25 mouse cellular contexts compared by ENCODE assay signal in genomic region chr3:41373198-41373597, GRCm38 (mm10).
DNase-seq lines count a peak whose midpoint lies in the region; ATAC-seq and TF ChIP-seq lines count a peak whose summit lies in the region.
"Had no signal": no experiment of that assay in that cellular context is flagged by ENCODE, and none has a peak within 500 bp of the region (broad histone marks: within the 10 kb centered on the region; RNA-seq: fewer than 3 reads in every experiment).

No protein-coding gene starts in this region.

- peak overlapping the region; percentile 36; the same call in 1 of the 2 replicates for H3K27ac ChIP-seq in forebrain, embryonic 12.5 days
- H3K27ac ChIP-seq in forebrain, embryonic 16.5 days (ENCODE audit: low read length), result no peak overlapping the region
- H3K27ac ChIP-seq in kidney, embryonic 14.5 days (ENCODE audit: low read depth, low read length), result no peak overlapping the region
- 0 out of 2 replicates have a peak overlapping the region, but pooled peaks have one; percentile 8 for H3K27ac ChIP-seq in midbrain, embryonic 14.5 days (replicated peaks; ENCODE audit: low read depth, low read length)
- no peak overlapping the region for H3K27ac ChIP-seq in midbrain, embryonic 10.5 days (replicated peaks)
- H3K27ac ChIP-seq: embryonic facial prominence, embryonic 15.5 days; heart, adult 2 months; heart, embryonic 15.5 days; hindbrain, embryonic 10.5 days had no signal

- TF ChIP-seq CTCF in Patski (IDR thresholded peaks at IDR 0.05), result no peak

- 74% methylated on average over 5 of the region's 5 CpGs for WGBS in forebrain, embryonic 12.5 days
- WGBS in forebrain, embryonic 16.5 days, result 61% methylated on average over 5 of the region's 5 CpGs
- WGBS in kidney, embryonic 14.5 days, result 20% methylated on average over 5 of the region's 5 CpGs
- WGBS in midbrain, embryonic 14.5 days, result 79% methylated on average over 5 of the region's 5 CpGs
- 80% methylated on average over 5 of the region's 5 CpGs for WGBS in midbrain, embryonic 10.5 days

- H3K4me3 ChIP-seq in forebrain, embryonic 12.5 days (replicated peaks), result no peak overlapping the region
- no peak overlapping the region for H3K4me3 ChIP-seq in forebrain, embryonic 16.5 days (replicated peaks; ENCODE audit: low read length)
- no peak overlapping the region for H3K4me3 ChIP-seq in kidney, embryonic 14.5 days (ENCODE audit: low read length)
- no peak overlapping the region for H3K4me3 ChIP-seq in midbrain, embryonic 14.5 days (replicated peaks; ENCODE audit: low read depth, low read length)
- H3K4me3 ChIP-seq in midbrain, embryonic 10.5 days, result no peak overlapping the region
- H3K4me3 ChIP-seq: embryonic facial prominence, embryonic 15.5 days; erythroblast, embryonic 14.5 days; heart, adult 2 months; heart, embryonic 15.5 days; hindbrain, embryonic 10.5 days had no signal

- 0 out of 2 replicates have a peak, but pooled peaks cover 4% of the 10 kb centered on the region for H3K4me1 ChIP-seq in forebrain, embryonic 12.5 days
- peaks cover 16% of the 10 kb centered on the region for H3K4me1 ChIP-seq in forebrain, embryonic 16.5 days (replicated peaks; ENCODE audit: control insufficient read depth, insufficient read depth, low read length)
- no peaks in the 10 kb centered on the region for H3K4me1 ChIP-seq in kidney, embryonic 14.5 days (ENCODE audit: control insufficient read depth, insufficient read depth, low read length)
- peaks cover 12% of the 10 kb centered on the region for H3K4me1 ChIP-seq in midbrain, embryonic 14.5 days (ENCODE audit: control insufficient read depth, insufficient read depth, low read length)
- peaks cover 5% of the 10 kb centered on the region for H3K4me1 ChIP-seq in midbrain, embryonic 10.5 days

- in situ Hi-C loops in Patski (cut with MboI; ENCODE audit: low pct_unique_long_range_greater_than_20kb), result no loop called here

- CTCF ChIA-PET in Patski (lab: Charles Lee), result interaction anchor here (0.9 to 1.7 kb wide), 4 partner anchors 8 to 177 kb away, joined by 4 to 7 read pairs (median 4); no protein-coding TSS in a partner anchor

- no peak overlapping the region for H3K4me2 ChIP-seq in forebrain, embryonic 12.5 days
- no peak overlapping the region for H3K4me2 ChIP-seq in forebrain, embryonic 16.5 days (ENCODE audit: low read length)
- H3K4me2 ChIP-seq in kidney, embryonic 14.5 days (replicated peaks; ENCODE audit: low read depth, low read length), result no peak overlapping the region
- H3K4me2 ChIP-seq in midbrain, embryonic 14.5 days (ENCODE audit: low read length), result no peak overlapping the region
- H3K4me2 ChIP-seq: embryonic facial prominence, embryonic 15.5 days; heart, embryonic 11.5 days; heart, embryonic 15.5 days; hindbrain, embryonic 14.5 days had no signal

- no peak overlapping the region for H3K9ac ChIP-seq in forebrain, embryonic 12.5 days
- no peak overlapping the region for H3K9ac ChIP-seq in forebrain, embryonic 16.5 days (replicated peaks; ENCODE audit: low read depth, low read length)
- H3K9ac ChIP-seq in kidney, embryonic 14.5 days (ENCODE audit: low read depth, low read length), result no peak overlapping the region
- no peak overlapping the region for H3K9ac ChIP-seq in midbrain, embryonic 14.5 days (replicated peaks; ENCODE audit: low read length)
- H3K9ac ChIP-seq: embryonic facial prominence, embryonic 15.5 days; heart, embryonic 15.5 days; hindbrain, embryonic 14.5 days had no signal

- H3K27me3 ChIP-seq in forebrain, embryonic 12.5 days, result no peaks in the 10 kb centered on the region
- H3K27me3 ChIP-seq in forebrain, embryonic 16.5 days (replicated peaks; ENCODE audit: control insufficient read depth, insufficient read depth, low read length), result no peaks in the 10 kb centered on the region
- no peaks in the 10 kb centered on the region for H3K27me3 ChIP-seq in kidney, embryonic 14.5 days (ENCODE audit: control insufficient read depth, insufficient read depth, low read length)
- no peaks in the 10 kb centered on the region for H3K27me3 ChIP-seq in midbrain, embryonic 14.5 days (ENCODE audit: control insufficient read depth, insufficient read depth, low read length)
- no peaks in the 10 kb centered on the region for H3K27me3 ChIP-seq in midbrain, embryonic 10.5 days (ENCODE audit: low read depth, poor library complexity, severe bottlenecking)
- no peaks in the 10 kb centered on the region for H3K27me3 ChIP-seq in Patski
- H3K27me3 ChIP-seq: embryonic facial prominence, embryonic 15.5 days; heart, embryonic 15.5 days had no signal

- H3K9me3 ChIP-seq in forebrain, embryonic 12.5 days, result no peaks in the 10 kb centered on the region
- no peaks in the 10 kb centered on the region for H3K9me3 ChIP-seq in forebrain, embryonic 16.5 days (ENCODE audit: control insufficient read depth, low read length)
- no peaks in the 10 kb centered on the region for H3K9me3 ChIP-seq in kidney, embryonic 14.5 days (ENCODE audit: control insufficient read depth, low read length)
- H3K9me3 ChIP-seq in midbrain, embryonic 14.5 days (ENCODE audit: control insufficient read depth, low read length), result no peaks in the 10 kb centered on the region
- no peaks in the 10 kb centered on the region for H3K9me3 ChIP-seq in midbrain, embryonic 10.5 days (replicated peaks)
- H3K9me3 ChIP-seq: embryonic facial prominence, embryonic 15.5 days; G1E; heart, embryonic 15.5 days; hindbrain, embryonic 10.5 days had no signal

- POLR2A ChIA-PET in Patski (lab: Charles Lee), result interaction anchor here (1.0 kb wide), 1 partner anchor 136 kb away, joined by 3 read pairs; no protein-coding TSS in a partner anchor

- ATAC-seq in forebrain, embryonic 12.5 days (ENCODE audit: low FRiP score), result no peak
- no peak for ATAC-seq in forebrain, embryonic 16.5 days
- ATAC-seq in kidney, embryonic 14.5 days (ENCODE audit: low FRiP score, low TSS enrichment), result peak; percentile 80
- ATAC-seq in midbrain, embryonic 14.5 days (ENCODE audit: low FRiP score, low TSS enrichment), result no peak
- ATAC-seq in Patski, result peak; percentile 52
- ATAC-seq: CD4-positive, CD25-positive, alpha-beta regulatory T cell, adult 4 months; forebrain, embryonic 14.5 days had no signal

- H3K36me3 ChIP-seq in forebrain, embryonic 12.5 days (replicated peaks), result no peaks in the 10 kb centered on the region
- no peaks in the 10 kb centered on the region for H3K36me3 ChIP-seq in forebrain, embryonic 16.5 days (ENCODE audit: control insufficient read depth, insufficient read depth)
- no peaks in the 10 kb centered on the region for H3K36me3 ChIP-seq in kidney, embryonic 14.5 days (ENCODE audit: control insufficient read depth, insufficient read depth, low read length)
- no peaks in the 10 kb centered on the region for H3K36me3 ChIP-seq in midbrain, embryonic 14.5 days (ENCODE audit: control insufficient read depth, insufficient read depth, low read length)
- no peaks in the 10 kb centered on the region for H3K36me3 ChIP-seq in midbrain, embryonic 10.5 days
- H3K36me3 ChIP-seq: embryonic facial prominence, embryonic 15.5 days; G1E; heart, embryonic 15.5 days; hindbrain, embryonic 10.5 days had no signal

- no peak for DNase-seq in kidney, adult 8-10 months
- no peak for DNase-seq in midbrain, embryonic 14.5 days
- DNase-seq in midbrain, embryonic 10.5 days (ENCODE audit: low spot score), result no peak
- DNase-seq in Patski (ENCODE audit: low read depth, low spot score), result peak; percentile 98
- DNase-seq: adrenal gland, postnatal 10 days; B cell, adult 2 months; cerebellum, adult 11 months; cerebellum, adult 8-10 months; cerebellum, postnatal 14 days; embryo, embryonic 11 days; gastrocnemius, postnatal 10 days; heart, adult 2 months; heart, postnatal 14 days had no signal

Comparison
In these comparisons a context has a peak if more than half of its experiments do, and no peak if none do; other contexts are left out.
1. H3K27ac ChIP-seq: peak in forebrain, embryonic 12.5 days (single experiment) and midbrain, embryonic 14.5 days (single experiment); none in forebrain, embryonic 16.5 days (single experiment), kidney, embryonic 14.5 days (single experiment) and midbrain, embryonic 10.5 days (single experiment).
2. ATAC-seq: peak in kidney, embryonic 14.5 days (single experiment) and Patski (single experiment); none in forebrain, embryonic 12.5 days (single experiment), forebrain, embryonic 16.5 days (single experiment) and midbrain, embryonic 14.5 days (single experiment).